Mouse (Mus musculus) adrenal gland, adult 18-20 months (tissue): ENCODE measurements around the gene Adipor2. TPM values are rescaled to one million over a fixed set of nuclear protein-coding genes. Genes with fewer than 3 reads are reported as not detected.

Experiments
- DNase-seq, 2 experiments: peaks; one replicate each; pipeline ENCODE4 v3.0.0; 2021 to 2022; ENCODE audit warnings: low spot score in 2 of 2
- total RNA-seq, 2 experiments: library from RNA; stranded (reverse); gene quantifications; 1 replicate in 1 of 2; 2 replicates in 1 of 2; pipeline ENCODE4 v1.2.3; 2021

The Adipor2 gene
- total RNA-seq, 2 experiments from 2014 or later, result 191 to 229 TPM

GRCm38 (mm10) chr6:119314751-119315476, 102.6 kb downstream of the Adipor2 start:
- no peak for DNase-seq

GRCm38 (mm10) chr6:119313588-119314375, 103.7 kb downstream of the Adipor2 start:
- no peak for DNase-seq

- no peak for DNase-seq
Measured at GRCm38 (mm10) chr6:119313096-119313495, 104.4 kb downstream of the Adipor2 start.

GRCm38 (mm10) chr6:119312381-119312780, 105.1 kb downstream of the Adipor2 start:
- no peak for DNase-seq

GRCm38 (mm10) chr6:119310176-119310575, 107.3 kb downstream of the Adipor2 start:
- DNase-seq, result no peak

GRCm38 (mm10) chr6:119307867-119308413, 109.6 kb downstream of the Adipor2 start:
- DNase-seq, result no peak

- no peak for DNase-seq
Measured at GRCm38 (mm10) chr6:119303331-119303730, 114.2 kb downstream of the Adipor2 start.

Other genes with a start within 250 kb of the Adipor2 start
- 10 to 100 TPM in 1 of 2 experiments, 1 to 10 TPM in 1; 7.9 to 10.7 TPM for gene Dcp1b, start 242.5 kb downstream of the Adipor2 start, total RNA-seq
- 10 to 100 TPM; 66.4 to 84.0 TPM for gene Cacna1c, start 221.3 kb downstream of the Adipor2 start, total RNA-seq
- not detected for gene Cacna2d4, start 181.2 kb downstream of the Adipor2 start, total RNA-seq
- gene Lrtm2, start 86.9 kb downstream of the Adipor2 start, total RNA-seq, result under 1 TPM in 1 of 2 experiments, not detected in 1; 0.27 TPM
- 10 to 100 TPM; 31.7 to 34.1 TPM for gene Fbxl14, start 62.0 kb upstream of the Adipor2 start, total RNA-seq
- gene Wnt5b, start 126.6 kb upstream of the Adipor2 start, total RNA-seq, result 1 to 10 TPM; 1.1 to 1.2 TPM